Mouse (Mus musculus) 3134 (cell line): ENCODE results near the gene Btbd17.

ENCODE experiments used
- DNase-seq: peaks from one replicate; pipeline ENCODE4 v3.0.0-alpha.2; 2011; ENCODE audit warnings: low spot score; ENCODE audit not compliant: insufficient read length; ENCODE audit errors: extremely low read depth

Gene Btbd17

DNA sequence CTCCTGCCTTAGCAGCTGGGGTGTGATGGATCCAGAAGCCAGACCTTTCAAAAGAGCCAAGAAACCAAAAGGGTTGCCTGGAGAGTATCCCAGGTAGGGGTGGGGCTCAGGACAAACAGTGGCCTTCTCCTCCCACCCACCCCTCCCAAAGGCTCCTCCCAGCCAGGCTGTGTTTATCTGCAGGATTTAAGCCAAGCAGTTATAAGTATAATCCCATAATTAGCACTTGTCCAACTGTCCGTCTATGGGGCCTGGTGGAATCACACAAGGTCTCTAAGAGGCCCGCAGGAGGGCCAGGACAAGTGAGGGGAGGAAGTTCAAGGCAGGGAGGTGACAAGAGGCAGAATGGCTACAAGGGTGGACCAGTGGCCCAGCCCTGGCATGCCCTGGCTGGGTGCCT lies 23.8 kb downstream of the Btbd17 start:
- no peak for DNase-seq

DNA sequence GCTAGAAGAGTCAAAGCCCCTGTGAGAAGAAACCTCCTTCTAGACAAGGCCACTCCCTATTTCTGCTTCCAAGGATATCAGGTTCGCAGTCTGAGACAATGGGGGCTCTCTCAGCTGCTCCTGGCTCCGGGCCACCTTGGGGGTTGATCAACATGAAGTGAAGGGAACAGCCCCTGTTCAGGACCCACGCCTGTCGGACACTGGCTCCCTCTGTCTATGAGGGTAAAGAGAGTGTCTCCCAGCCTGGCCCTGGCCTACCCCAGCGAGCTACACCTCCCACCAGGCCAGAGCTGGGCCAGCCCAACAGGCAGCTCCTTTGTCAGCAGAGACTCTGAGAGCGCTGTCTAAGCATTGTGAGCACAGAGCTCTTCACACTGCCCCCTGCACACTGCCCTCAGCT lies 25.8 kb downstream of the Btbd17 start:
- DNase-seq = no peak

DNA sequence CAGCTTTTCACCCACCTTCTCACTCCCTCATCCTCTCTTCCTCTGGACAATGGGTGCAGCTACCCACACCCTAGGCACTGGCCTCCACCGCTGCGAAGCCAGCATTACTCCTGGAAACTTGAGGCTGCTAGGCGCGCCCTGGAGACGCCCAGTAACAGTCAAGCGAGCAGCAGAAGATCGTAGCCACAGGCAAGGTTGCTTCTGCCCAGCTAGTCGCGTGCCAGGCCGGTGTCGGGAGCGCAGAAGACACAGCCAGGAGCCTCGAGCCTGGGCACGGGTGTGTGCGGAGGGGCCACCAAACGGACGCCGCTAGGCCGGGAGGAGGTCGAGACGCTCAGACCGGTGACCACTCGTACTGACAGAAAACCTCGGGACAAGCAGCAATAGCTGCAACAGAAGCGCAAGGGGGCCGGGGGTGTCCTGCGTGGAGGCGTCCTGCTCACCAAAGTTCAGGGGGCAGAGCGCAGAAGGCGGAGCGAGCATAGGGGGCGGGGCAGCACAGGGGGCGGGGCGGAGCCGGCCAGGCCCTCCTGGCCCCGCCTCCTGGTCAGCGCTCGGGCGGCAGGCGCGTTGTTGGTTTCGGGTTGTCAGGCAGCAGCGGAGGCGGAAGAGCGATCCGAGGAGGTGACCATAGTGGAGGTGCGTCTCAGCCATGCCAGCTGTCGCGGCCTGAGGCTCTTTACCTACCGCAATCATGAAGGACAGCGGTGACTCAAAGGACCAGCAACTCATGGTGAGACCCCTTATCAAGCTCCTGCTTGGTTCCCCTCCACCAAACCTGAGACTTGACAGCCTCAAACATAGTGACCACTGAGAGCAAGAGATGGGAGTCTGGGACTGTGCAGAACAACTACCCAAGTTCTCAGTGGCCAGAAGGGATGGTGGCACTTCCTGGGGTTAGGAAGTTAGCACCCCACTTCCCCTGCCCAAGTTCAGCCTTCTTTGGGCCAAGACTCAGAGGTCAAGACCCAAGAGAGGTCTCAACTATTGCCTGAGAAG lies 30.6 kb downstream of the Btbd17 start, which contains the start of gene Kif19a:
TSS of gene Kif19a (plus strand) at position 569 of the 999 bp plus-strand sequence.
- DNase-seq = no peak

DNA sequence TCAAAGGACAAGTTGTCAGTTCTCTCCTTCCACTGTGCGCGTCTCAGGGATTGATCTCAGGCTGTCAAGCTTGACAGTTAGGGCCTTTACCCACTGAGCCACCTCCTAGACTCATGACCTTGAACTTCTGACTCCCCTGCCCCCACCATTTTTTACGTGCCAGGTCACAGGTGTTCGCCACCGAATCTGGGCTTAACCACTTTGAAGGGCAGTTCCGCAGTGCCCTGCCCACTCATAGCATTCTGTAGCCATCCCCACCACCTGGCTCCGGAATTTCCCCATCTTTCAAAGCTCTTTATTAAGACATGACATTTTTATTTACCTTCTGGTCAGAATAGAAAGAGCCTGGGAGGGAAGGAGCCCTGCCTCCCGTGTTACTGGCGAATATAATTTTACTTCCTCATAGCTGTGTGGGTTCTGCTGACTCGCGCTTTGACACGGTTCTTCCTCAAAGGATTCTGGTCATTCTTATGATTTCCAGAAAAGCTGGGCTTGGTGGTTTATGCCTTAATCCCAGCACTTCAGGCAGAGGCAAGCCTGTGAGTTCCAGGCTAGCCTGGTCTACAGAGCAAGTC lies 48.1 kb downstream of the Btbd17 start:
- no peak for DNase-seq

DNA sequence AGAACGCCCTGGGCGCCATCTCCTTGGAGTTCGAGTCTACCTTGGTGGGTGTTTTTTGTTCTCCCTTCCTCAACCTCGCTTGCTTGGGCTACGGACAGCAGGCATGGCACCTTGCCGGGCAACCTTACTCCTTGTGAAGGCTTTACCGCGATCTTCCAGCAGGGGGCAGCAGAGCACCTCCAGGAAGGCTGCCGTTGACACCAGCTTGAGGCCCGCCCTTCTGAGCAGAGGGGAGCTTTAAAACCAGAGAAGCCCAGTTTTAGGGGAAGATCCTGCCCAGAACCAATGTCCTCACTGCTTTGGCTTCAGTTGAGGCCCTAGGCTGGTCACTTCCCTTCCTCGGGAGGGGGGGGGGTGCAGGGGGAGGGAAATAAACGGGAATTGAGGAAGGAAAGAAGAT lies 50.6 kb downstream of the Btbd17 start:
- peak; percentile 60 for DNase-seq

DNA sequence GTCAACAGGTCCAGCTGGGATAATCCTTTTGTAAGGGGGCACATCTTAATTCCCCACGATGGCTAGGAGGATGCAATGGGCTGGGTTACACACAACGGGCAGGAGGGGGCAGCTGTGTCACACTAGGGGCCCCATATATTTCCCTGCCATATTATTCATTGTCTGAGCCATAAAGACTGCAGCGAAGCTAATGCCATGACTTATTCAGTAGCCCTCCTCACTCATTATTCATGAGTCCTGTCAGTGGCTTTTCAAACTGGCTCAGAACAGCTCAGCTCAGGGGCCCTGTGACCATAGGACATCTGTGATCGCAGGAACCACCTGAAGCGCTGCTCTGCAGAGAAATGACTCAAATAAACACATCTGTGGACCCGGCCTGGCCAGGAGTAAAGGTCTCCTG lies 54.3 kb downstream of the Btbd17 start:
- no peak for DNase-seq
